Mouse (Mus musculus): ENCODE measurements around the gene Cradd. TPM values are rescaled to one million over a fixed set of nuclear protein-coding genes. Genes with fewer than 3 reads are reported as not detected.

Gene Cradd
- total RNA-seq, 2 experiments from 2014 or later = 13.0 to 14.0 TPM

DNA sequence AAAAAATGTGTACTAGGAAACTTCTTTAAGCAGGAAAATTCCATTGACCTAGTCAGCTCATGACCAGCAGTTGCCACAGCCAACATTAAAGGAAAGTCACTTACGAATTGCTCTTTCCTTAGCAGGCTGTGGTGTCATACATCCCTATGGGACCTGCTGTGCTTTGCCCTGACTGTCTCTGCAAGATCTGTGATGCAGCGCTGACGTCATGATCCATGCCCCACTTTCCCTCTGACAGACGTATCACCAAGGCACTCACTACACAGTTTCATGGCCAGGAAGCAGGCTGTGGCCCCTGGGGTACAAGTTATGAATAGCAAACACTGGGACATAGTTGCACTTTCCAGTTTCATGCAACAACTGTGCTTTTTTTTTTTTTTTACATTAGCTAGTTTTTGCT, 113.8 kb downstream of the Cradd start:
- DNase-seq (ENCODE audit: low spot score in 2 of 2) = no peak

DNA sequence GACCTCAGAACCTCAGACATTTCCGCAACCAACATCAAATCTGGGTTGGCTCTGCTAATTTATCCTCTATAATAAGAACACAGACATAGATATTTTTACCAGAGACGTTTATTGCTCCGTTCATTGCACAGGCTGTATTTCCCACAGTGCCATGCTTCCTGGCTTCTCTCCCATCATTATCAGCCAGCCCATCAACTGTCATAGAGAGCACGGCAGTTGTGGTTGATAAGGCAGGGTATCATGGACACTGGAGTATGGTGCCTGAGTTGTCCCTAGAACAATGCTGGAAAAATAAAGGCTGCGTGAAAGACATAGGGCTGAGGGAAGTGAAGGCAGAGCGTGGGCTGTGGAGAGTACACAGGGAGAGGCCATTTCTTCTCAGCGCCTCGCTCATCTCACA, 116.5 kb downstream of the Cradd start:
- no peak for DNase-seq (ENCODE audit: low spot score in 2 of 2)

DNA sequence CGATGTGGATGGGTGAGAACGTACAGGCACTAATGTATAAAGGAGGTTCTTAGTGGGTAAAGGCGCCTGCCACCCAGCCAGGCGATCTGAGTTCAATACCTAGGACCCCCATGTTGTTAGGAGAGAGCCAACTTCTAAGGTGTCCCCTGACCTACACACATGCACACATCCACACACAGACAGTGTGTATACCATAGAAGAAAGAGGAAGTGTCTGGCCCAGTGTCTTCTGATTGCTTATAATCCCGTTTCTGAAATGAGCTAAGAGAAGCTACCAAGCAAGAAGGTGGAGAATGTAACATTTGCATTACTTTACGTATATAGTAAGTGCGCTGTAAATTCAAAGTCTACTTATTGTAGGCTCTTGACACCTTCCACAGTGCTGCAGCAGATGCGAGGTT, 122.4 kb downstream of the Cradd start:
- no peak for DNase-seq (ENCODE audit: low spot score in 2 of 2)

DNA sequence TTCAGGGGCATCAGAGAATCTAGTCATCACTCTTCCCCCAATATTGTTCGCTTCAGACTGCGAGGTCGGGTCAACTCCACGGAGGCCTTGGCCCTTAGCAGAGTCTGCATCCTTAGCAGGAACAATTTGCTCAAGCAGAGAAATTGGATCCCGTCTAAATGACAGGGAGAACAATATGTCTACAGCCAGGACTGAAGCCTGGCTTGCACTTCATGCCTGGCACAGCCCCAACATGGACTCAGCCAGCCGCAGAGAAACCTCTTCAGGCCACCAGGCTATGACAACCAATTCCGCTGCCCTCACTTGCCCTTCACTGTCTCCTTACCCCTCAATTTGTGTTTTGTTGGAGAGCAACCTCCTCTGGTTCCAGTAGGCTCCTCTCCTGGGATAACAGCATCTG, 123.6 kb downstream of the Cradd start:
- DNase-seq (ENCODE audit: low spot score in 2 of 2) = no peak

DNA sequence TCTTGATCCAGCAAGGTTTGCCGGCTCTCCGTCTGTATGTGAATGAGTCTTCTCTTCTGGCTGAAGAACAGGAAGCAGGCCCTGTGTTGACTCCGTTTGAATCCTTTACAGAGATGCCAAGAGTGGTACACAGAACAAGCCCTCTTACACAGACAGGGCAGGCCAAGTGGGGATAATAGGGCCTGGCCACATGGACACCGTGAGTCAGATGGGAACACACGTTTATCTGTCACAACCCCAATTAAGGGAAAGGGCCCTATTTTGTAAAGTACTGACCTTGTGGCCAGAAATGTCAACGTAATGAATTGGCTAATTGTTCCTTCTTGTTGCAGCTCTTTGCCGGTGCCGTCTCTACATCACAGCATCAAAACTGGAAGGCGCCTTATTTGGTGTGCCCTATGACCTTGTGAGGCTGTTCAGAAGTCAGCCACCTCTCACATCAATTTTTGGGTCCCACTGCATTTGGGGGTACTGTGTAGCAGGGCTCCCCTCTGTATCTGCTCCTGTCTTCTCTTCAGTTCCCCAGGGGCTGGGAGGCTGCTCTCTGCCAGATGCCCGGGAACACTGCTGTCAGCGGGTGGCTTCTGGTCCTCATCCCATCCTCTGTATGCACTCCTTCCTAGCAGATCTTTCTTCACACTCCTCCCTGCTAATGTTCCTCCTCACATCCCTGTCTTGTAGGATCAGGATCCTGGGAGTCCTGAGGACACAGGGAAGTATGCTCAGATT, 124.2 kb downstream of the Cradd start:
- no peak for DNase-seq (ENCODE audit: low spot score in 2 of 2)

DNA sequence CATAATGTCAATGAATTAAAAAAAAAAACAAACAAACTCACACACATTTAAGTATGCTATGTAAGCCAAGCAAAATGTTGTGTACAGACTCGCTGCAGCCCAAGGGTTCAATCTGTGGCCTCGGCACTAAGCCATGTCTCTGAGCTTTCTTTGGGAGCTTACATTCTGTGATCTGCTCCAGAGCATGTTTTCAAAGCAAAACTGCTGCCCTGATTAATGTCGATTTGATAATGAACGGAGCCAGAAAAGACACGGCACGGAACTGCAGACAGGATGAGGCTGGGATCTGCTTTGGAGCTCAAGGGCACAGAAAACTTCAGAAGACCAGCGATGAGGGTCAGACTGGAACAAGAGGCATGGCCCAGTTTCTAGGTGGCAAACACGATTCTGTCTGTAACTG, 126.6 kb downstream of the Cradd start:
- DNase-seq (ENCODE audit: low spot score in 2 of 2) = no peak

DNA sequence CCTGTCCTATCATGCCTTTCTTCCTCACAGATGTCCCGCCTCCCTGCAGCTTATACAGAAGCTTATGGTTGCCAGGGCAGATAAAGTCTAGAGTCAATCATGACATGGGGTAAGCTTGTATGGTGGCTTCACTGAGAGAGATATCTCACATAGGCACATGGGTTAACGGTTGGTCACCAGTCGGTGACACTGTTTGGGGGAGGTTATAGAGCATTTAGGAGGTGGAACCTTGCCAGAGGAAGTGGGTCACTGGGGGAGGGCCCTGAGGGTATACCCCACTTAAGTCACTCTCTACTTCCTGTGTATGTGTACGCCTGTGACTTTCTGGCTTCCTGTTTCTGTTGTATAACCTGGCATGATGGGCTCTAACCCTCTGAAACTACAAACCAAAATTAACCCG, 128.2 kb downstream of the Cradd start:
- no peak for DNase-seq (ENCODE audit: low spot score in 2 of 2)

DNA sequence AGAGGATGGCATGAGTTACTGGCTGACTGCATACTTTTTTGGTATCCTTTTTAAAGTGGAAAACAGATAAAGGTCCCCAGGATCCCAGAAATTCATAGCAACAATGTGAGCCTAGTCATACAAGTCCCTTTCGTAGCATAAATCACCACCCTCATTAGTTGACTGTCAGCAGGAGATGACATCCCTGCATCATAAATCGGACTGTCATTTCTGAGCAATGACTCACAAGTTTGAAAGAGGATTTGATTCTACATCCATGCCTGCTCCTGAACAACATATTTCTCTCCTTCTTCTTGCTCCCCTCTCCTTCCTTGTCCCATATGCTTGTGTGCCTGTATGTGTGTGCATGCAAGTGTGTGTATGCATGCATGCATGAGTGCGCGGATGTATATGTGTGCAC, 129.2 kb downstream of the Cradd start:
- no peak for DNase-seq (ENCODE audit: low spot score in 2 of 2)

DNA sequence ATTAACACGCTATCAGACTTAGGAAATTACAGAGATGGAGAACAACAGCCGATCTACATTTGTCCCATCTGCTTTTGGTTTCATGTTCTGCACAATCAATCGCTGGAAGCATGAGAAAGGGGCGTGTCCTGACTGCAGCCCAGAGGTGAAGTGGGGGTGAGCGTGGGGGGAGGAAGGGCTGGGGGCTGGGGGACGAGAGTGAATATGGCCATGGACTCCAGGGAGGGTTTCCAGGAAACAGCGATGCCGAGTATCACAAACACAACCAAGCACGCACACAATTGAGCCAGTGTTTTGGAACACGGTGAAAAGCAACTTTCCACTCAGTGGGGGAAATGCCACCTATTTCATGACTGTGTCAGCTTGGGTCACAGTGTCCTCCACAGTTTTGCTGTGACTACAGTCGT, 130.1 kb downstream of the Cradd start:
- no peak for DNase-seq (ENCODE audit: low spot score in 2 of 2)

DNA sequence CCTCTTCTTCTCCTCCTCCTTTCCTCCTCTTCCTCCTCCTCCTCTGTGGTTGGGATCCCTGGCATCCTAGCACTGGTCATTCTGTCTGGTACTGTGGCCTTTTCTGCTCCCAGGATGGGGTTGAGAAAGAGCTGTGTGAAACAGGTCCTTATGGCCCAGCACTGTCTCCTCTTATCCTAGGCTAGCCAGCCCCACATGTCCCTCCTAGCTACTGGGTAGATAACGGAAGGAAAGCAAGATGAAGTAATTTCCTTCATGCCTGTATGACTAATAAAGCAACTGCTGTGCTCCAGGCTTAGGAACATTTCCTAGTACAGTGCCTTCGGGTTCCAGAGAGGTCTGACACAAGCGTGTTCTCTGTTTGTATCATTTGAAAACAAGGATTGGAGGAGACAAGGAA, 132.1 kb downstream of the Cradd start:
- DNase-seq (ENCODE audit: low spot score in 2 of 2) = no peak

DNA sequence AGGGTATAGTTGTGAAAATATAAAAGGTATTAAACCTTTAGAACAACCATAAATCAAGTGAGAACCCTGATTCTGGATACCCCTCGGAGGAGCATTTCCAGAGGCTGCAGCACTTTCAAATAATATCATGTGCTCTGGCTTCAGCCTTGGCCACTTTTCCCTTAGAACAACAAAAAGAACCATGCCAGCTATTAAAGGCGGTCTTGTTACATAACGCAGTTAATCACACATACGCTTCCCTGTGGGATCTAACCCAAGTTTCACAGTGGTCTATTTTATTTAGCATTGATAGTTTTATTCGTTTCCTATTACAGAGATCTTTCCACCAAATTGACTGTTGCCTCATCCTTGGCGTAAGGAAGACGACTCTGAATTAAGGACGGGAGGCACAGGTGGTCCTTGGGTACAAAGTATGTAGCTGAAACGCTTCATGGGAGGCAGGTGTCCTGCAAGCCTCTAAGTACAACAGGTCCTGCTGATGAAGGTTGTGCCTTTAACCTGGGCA, 132.7 kb downstream of the Cradd start:
- DNase-seq (ENCODE audit: low spot score in 2 of 2) = no peak

DNA sequence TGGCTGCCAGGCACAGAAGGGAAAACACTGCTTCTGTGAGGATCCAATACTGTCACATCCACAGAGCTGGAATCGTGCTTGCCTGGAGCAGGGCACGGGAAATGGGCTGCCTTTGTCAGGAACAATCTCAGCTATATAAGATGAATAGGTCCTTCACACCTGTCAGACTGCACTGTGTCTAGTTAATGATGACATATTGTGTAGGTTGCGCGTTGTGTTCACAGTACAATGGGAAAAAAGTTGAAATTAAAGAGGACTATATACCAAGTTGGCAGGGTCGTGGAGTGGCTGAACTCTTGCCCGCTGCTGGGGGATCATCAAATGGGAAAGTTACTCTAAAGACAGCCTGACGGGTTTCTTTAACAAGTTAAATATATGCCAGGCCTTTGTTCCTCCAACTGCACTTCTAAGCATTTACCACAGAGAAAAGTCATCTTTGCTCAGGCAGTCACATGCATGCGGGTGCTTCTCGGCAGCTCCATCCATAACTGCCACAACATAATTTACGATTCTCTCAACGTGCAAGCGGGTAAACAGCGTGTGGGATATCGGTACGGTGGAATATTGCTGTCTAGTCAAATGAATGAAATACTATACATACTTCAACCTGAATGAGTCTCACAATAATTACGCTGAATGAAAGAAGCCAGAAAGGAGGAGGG, 134.3 kb downstream of the Cradd start:
- DNase-seq (ENCODE audit: low spot score in 2 of 2) = no peak

DNA sequence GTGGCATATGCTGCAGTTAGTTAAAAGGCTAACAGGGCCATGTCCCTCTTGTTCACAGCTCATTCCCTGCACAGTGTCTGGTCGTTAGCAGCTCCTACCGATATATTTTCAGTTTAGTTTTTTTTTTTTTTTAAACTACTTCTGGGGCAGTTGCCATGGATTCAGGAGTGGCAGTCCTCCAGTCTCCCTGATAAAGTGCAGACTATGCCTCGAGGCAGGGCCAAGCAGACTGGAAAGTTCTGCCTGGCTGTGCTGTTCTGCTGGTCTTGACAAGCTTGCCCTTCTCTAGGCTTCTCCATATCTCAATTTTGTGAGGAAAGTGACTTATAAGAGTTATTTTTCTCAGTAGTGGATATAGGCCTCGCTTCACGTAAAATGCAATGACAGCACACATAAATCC, 139.7 kb downstream of the Cradd start:
- DNase-seq (ENCODE audit: low spot score in 2 of 2) = no peak

DNA sequence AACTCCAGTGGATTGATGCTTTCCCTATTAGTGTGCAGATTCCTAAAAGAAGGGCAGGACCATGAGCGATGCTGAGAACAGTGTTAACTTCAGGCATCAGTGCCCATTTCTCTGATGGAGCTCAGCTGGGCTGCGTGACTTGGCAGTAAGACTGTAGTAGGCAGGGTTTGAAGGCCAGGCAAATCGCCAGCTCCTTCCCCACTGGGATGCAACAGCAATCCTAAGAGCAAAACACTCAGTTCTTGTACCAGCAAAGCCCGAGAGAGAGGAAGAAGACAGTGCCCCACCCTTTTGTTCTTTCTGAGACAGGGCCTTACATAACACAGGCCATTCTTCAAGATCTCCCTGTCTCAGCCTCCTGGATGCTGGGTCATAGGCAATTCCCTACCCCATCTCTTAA, 140.9 kb downstream of the Cradd start:
- no peak for DNase-seq (ENCODE audit: low spot score in 2 of 2)

DNA sequence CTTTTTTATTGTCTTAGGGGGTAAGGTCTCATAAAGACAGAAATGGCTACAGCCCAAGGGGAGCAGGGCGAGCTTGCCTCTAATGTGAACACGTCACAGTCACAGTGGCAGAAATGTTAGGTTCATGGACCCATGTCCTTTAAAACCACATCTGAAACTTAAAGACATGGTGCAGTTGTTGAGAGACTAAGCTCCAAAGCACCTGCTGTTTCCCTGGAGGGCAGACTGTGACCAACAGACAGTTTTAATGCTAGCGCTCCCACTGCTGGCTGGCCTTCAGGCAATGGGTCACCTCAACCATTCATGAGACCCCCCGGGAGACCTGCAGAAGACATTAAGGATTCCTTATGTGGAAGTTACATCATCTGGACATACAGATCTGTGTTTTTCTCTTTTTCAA, 141.5 kb downstream of the Cradd start:
- DNase-seq (ENCODE audit: low spot score in 2 of 2) = no peak

DNA sequence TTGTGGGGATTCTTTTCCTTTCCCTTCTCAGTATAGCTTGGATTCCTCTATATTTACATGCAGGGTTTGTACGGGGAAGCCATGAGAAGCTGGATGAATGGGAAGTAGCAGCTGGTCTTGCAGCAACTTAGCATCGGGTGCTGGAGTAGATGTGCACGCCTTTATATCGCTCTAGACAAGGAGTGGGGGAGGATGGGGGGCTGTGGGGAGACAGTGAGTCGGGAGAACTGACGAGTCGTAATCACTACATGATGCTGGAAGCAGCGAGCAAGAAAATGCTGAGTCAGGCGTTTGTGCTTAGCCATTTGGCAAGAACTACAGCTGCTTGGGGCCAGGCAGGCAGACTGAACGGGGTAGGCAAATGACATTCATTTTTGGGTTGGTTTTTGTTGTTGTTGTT, 142.4 kb downstream of the Cradd start:
- DNase-seq (ENCODE audit: low spot score in 2 of 2) = no peak

DNA sequence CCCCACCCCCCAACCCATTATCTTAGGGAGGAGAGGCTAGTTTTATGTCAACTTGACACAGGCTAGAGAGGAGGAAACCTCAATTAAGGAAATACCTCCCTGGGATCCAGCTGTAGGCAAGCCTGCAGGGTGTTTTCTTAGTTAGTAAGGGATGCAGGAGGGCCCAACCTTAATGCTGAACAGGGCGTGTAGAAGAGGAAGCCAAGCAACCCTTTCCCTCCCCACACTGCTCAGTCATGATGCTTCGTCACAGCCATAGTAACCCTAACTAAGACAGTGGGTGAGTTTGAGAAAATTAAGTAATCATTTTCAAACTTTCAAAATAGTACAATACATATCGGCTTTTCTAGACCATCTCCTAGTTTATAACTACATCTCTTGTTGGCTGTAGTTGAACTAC, 143.0 kb downstream of the Cradd start:
- DNase-seq (ENCODE audit: low spot score in 2 of 2) = no peak

DNA sequence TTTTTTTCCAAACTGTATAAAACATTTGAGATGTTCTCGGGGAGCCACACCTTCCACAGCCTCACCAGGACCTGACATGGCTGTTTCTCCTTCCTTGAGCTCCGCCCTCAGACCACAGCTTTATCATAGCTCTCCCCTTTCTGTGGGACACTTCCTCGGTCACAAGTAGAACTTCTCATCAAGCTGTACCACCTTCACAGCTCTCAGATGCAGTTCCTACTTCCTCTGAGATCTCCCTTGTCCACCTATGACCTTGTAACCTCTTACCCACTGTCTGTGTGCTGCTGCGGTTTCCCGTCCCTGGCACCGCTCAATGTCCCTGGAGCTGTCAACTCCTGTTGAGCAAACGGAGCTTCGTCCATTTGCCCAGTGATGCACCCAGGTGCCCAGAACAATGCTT, 143.8 kb downstream of the Cradd start:
- no peak for DNase-seq (ENCODE audit: low spot score in 2 of 2)

DNA sequence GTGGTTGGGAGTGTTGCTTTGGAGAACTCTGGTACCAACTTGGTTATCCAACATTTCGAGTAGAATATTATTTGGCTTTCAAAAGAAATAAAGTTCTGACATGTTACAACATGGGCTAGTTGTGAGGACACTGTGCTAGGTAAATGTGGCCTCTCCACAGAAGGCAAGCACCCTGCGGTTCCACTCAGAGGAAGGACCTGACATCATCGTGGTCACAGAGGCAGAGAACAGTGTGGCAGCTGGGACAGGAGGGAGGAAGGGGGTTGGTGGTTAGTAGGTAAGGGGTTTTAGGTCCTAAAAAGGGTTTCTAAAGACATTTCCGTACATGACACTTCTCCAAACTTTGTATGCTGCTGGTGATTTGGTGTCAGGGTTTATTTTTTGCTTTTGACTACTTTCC, 145.1 kb downstream of the Cradd start:
- no peak for DNase-seq (ENCODE audit: low spot score in 2 of 2)

DNA sequence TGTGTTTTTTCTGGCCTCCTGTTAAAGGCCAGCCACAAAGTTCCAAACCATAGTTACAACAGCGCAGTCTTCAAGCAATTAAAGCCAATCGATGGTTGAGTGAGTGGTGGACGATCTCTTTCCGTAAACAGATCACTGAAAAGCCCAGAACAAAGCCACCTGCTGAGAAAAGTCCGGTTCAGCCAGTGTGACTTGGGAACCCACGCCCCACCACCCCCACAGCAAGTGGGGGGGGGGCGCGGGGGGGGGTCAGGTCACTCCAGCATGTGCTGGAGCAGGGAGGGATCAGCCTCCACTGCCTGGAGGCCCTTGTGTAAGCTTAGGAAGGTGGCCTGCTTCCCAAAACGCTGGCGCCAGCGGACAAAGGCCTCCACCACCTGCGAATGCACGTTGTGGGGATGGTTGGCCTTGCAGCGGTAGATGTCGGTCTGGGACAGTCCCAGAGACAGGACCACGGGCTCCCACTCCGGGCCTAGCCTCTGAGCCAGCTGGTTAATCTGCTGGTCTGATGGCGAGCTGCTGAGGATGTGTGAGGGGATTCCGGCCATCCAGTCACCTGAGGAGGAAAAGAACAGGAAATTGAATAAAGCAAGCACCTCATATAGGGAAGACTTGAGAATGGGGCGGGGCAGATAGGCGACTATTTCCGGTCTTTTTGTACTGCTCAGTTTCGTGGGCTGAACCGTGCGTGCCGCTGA, 148.4 kb downstream of the Cradd start:
- no peak for DNase-seq (ENCODE audit: low spot score in 2 of 2)

DNA sequence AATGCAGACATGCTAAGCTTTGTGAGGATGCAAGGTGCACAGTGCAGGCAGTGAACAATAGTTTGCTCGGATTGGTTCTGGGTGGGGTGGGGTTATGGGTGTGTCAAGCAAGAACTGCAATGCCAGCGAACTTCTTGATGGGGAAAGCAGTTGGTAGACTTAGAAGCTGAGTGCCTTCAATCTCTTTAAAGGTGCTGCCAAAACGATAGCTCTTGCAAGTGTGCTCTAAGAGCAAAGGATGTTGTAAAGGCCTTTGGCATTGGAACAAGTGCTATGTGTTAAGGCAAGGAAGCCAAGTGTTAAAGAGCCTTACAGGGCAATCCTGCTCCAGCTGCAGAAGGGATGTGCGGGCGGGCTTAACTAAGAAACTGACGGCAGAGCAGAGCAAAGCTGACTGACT, 149.7 kb downstream of the Cradd start:
- no peak for DNase-seq (ENCODE audit: low spot score in 2 of 2)

DNA sequence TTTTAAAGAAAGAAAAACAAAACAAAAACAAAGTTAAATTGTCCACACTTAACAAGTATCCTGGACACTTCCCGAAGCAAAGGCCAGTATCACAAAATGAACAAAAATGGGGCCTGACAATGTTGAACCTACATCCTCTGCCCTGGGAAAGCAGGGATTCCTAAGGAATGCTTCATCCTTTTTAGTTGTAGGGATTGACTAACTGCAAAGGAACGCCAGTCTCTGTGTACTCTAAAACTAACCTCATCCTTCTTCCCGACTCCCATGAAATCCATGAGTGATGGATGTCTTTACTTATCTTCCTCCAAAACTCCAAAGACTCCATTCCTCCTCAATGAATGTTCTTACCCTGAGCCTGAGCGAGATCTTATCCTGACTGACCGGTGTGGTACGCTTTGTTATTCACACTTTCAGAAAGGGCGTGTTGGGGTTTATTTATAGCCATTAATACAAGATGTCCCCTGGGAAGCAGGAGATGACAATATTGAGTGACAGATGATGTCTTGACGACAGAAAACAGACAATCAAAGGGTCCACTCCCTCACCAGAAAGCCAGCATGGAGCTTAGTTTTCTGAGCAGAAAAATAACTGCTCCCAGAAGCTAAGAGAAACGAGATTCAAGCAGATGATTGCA, 153.1 kb downstream of the Cradd start:
- DNase-seq (ENCODE audit: low spot score in 2 of 2) = no peak

Measured in adrenal gland, postnatal 4 days (tissue).